Mouse (Mus musculus): ENCODE measurements at regions not wholly inside any gene's neighbourhood (a gene's known extent, or its start where the extent isn't known, plus 50 kb on each side); places are given as distances from the start of the nearest gene placed in this dataset.

DNA sequence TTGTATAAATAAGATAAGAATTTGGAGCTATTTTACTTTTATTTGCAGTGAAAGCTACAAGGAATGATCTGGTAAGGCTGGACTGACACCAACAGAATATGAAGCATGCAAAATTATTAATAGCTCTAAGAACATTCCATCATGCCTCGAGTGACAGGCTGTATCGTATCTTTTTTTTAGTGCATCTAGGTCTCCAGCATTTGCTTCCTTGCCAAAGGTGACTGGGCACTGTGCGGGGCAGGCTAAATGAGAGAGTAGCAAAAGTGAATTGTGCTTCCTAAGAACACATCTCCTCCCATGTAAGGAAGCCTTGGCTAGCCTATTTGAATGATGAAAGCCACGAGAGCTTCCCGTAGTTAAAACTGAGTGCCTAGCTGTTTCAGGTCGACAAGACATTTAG is 261.5 kb upstream of the Ndst3 start:
- DNase-seq (ENCODE audit: low spot score): no peak

DNA sequence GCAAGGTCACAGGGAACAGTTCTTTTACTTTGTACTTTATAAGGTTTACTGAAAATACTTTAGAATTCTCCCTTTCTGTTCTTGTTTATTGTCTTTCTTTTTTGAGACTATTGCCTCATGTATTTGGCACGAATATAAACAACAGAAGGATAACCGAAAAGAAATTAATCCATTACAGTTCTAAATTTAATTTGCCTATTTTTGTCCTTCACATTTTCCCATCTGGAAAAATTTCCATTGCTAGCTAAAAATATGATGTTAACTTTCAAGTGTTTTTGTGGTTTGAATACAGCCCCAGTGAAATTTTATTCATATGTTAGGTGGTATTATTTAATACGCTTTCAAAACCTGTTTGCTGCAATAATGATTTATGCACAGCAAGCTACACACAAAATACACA is 276.7 kb upstream of the Ndst3 start:
- DNase-seq (ENCODE audit: low spot score): no peak

DNA sequence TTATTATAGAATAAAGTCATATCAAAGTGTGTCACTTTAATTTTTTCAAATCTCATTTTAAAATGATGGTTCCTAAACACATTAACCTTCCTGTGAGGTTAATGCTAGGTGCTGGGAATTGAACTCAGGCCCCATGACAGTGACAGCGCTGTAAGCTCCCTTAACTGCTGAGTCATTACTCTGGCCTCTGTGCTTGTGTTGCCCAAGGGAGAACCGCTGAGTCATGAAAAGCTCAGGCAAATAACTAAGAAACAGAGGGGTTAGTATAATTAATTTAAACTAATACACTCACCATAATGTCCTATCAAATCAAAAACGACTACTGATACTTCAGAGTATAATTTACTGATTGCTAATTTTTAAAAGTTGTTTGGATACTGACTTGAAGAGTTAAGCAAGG is 281.7 kb upstream of the Ndst3 start:
- DNase-seq (ENCODE audit: low spot score): no peak

DNA sequence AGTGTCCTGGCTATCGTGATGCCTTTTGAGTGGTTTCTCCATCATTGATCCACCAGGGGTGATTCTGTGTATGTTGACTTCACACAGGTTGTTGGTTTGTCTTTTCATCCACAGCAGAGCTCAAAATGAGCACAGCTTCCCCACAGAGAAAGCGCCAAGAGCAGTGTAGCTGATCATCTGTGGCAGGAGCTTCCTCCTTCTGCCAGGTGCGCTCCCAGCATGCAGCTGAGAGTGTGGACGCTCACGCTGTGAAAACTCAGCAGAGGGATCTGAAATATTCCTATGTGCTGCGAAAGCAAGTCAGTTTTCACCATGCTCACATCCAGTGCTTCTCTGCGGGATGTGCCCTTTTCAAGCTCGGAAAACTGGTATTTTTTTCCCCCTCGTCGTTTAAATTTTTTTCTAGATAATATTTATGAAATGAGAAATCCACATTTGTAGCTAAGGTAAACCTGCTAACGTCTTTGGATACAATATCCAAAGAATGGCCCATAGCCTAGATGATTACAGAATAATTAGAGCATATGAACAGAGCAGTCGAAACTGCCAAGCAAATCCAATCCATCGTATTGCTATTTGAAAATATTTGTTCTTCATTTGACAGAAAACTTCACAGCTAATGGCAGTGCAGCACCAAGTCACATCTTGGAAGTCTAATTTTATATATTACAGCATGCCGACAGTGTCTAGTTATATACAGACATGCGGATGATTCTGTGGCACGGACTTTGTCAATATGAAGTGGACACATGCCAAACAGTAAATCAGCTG is 283.3 kb upstream of the Ndst3 start:
- no peak for DNase-seq (ENCODE audit: low spot score)

DNA sequence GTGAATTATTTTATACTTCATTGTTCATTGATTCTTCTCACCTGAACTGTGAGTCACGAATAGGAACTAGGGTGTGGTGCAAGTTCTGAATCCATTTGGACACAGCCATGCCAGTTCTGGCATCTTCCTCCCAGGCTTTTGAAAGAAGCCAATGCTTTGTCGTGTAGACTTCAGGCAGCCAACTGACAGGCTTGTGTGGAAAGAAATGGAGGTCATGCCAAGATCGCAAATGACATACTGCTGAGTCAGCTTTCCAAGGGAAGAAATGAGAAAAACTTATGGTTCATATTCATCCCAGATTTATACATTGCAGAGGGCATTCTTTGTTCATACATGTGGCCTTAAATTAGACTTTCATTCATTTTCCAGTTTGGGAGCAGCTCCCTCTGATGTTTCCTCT is 285.8 kb upstream of the Ndst3 start:
- DNase-seq (ENCODE audit: low spot score): no peak

DNA sequence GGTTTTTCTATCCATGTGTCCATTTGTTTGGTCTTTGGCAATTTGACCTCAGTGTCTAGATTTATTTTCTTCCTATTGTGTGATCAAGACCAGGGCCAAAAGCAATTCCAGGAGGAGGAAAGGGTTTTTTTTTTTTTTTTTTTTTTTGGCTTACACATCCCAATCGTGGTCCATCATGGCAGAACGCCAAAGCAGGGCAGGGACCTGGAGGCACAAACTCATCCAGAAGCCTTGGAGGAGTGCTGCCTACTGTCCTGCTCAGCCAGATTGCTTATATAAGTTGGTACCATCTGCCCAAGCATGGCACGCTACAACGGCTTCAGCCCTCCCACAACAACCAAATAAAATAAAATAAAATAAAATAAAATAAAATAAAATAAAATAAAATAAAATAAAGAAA is 286.5 kb upstream of the Ndst3 start:
- DNase-seq (ENCODE audit: low spot score): no peak

DNA sequence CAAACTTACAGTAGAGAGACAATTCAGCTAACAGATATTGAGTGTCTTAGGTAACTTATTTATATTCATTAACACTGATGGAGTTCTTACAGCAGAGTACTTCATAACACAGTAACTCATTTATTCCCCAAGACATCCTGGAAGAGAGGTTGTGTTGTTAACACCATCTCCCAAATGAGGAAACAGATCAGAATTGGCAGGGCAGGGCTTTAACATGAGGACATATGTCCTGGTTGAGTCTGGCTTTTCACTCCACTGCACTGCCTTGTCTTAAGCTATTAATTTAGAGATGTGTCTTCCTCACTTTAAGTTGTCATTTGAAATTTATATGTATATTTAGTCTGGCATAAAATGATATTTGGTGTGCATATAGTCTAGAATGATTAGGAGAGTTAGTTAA is 292.4 kb upstream of the Ndst3 start:
- no peak for DNase-seq (ENCODE audit: low spot score)

DNA sequence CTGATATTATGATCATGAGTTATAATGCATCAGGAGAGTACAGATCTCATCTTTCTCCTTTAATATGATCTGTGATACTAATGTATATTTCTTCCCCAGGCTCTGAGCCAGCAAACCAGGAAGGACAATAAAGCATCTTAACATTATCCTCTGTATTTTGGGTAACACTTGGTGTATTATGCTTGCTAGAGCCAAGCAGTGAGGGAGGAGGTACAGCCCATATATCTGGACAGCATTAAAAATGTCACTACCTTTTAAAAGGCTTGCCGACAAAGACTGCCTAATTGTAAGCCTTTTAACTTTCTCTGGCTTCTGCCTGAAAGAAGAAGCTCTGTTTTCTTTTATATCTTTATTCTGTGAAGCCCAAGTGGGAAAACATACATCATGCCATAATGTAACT is 292.9 kb upstream of the Ndst3 start:
- no peak for DNase-seq (ENCODE audit: low spot score)

DNA sequence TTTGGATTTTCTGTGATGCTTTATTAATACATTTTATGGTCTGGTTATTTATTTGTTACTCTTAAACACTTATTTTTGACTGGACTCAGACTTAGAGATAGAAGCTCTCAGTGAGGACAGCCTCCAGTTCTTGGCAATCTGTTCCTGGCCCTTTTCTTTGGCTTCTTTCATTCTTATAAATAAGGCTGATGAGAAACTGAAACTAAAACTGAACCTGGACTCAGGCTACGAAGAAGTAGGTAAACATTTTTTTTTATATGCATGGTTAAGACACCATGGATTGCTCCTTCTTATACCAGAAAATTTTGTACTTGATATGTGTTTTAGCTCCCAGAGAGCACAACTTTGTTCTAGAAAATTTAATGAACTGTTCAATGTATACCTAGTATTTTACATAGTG is 293.4 kb upstream of the Ndst3 start:
- DNase-seq (ENCODE audit: low spot score): no peak

DNA sequence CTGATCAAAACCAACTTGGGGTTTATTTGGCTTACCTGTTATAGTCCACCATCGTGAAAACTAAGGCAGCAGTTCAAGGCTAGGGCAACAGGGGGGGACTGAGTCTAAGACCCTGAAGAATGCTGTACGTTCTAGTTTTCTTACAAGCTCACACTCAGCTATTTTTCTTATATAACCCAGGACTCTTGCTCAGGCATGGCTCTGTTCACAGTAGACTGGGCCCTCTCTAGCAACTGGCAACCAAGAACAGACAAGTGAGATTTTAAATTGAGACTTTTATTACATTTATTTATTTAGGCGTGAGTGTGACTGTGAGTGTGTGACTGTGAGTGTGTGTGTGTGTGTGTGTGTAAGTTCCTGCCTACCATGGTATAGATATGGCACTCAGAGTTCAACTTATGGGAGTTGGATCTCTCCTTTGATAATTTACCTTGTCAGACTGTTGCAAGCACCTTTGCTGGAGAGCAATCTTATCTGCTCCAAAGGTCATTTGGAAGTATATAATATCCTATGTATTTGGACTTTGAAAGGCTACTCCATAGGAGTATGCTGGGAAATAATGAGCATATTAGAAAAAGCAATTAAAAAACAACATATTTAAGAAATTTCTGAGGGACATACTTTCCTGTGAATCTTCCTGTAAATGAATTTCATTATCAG is 309.4 kb upstream of the Ndst3 start:
- no peak for DNase-seq (ENCODE audit: low spot score)

DNA sequence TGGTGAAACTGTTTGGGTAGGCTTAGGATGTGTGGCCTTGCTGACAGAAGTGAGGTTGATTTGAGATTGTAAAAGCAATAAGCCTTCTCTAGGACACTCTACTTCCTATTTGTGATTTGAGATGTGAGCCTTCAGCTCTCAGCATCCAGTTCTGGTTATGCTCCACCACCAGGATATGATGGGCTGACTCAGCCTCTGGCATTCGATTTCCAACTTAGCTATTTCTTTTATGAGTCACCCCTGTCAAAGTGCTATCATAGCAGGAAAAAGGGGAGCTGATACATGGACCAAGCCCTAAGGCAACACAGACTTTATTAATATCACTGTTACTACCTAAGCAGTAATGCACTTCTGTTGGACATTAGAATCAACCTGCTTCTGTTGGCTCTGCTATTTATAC is 310.2 kb upstream of the Ndst3 start:
- DNase-seq (ENCODE audit: low spot score): no peak

DNA sequence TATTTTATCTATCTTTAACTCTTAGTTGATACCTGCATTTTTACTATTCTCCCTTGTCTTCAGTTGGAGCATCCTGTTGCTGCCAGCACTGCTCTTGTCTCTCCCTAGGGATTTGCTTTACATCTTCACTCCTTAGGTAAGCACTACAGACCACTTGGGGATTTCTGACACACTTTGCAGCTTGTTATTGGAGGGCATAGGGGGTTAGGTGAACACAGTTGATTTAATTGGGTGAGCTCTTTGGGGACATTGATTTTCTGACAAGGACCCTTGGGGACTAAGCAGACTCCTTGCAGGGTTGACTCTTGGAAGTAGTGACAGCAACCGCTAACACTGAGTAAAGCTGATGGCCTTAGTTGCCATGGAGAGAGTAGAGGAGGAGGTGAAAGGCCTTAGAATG is 309.0 kb upstream of the Tram1l1 start:
- no peak for DNase-seq (ENCODE audit: low spot score)

DNA sequence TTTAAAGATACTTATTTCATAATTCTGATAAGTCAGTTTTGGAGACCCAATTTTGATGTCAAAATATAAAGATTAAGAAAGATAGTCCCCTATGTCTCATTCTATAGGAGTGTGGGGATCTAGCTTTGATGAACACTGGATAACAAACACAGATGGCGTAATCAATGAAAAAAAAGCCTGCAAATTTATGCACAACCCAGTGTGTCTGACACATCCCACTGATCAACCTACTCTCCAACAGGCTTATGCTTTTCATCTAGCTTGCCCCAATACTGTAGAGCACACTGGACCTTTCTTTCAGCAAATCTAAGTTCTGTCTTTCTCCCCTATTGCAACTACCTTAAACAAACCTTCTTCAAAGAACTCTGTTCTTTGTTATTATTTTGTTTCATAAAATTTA is 302.0 kb upstream of the Tram1l1 start:
- DNase-seq (ENCODE audit: low spot score): no peak

DNA sequence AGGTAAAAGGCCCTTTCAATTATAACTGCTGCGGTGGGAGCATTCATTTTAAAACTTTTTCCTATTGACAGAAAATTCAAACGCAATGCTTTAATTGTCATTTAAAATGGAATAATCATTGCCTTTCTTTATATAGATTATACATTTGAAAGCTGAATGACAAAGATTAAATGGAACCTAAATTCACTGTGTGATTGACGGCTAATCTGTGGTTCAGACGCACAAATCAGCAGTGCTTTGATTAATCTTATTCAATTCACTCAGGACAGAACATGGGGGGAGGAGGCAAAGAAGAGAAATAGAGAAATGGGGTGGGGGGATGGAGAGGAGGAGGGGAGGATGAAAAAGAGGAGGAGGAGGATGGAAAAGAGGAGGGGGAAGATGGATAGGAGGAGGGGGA is 294.5 kb upstream of the Tram1l1 start:
- DNase-seq (ENCODE audit: low spot score): no peak

DNA sequence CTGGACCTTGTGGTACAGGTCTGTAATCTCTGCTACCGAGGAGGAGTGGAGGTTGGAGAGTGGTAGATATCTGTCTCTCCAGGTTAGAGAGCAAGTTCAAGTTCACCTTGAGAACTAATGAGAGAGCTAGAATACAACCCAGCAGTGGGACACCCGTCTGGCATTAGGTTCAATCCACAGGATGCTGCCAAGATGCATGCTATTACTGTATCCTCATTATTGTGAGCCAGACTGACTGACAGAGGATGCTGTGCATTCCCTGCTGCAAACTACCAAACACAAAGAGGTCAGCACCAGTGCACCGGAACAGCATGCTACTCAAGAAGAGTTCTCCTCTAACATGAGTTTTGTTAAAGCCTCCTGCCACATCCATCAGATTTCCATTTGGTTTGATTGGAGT is 253.6 kb upstream of the Tram1l1 start:
- no peak for DNase-seq (ENCODE audit: low spot score)

DNA sequence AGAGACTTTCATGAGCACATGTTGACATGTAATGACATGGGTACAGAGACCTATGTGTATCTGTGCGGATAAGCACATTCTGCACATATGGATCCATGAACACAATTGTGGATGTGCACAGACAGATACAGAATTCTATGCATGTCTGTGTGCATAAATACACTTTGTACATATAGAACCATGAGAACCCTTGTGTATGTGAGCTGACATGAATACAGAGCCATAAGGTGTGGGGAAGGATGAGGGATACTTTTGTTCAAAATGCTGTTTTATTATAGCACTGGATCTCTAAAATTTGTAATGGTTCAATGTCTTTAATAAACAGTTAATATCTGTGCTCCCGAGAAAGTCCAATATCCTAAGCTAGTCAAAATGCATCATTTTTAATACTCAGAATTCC is 253.1 kb upstream of the Tram1l1 start:
- DNase-seq (ENCODE audit: low spot score): no peak

DNA sequence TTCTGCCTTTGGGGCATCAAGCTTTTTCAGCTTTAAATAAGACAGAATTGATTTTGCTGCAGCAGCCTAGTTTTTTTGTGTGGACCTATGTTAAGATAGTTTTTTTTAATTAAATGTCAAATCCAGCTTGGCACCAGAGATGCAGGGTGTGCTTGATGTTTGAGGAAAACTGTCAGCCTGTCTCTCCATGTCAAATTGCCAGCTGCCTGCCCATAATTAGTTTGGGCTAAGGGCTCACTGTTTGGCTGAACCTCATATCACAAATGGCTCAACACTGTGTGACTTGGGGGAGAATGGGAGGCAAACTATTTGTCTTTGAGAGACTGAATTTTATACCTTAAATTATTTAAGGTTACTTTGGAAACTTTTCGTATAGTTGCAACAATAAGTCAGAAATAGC is 252.7 kb upstream of the Tram1l1 start:
- no peak for DNase-seq (ENCODE audit: low spot score)

DNA sequence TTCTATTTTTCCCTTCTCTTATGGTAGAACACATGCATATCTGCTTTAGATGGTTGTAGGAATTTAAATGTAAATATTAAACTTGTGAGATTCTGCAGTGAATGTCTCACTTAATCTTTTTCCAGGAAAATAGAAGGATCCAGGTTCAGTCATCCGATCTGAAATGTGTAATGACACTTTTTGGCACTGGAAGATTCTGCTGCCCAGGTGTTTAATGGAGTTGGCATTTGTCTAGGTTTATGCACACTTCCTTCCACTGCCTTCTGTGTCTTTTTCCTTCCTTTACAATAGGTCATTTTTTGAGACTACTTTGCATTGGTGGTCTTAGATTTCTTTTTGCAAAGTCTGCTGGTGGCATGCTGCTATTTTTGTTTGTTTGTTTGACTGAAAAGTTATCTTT is 251.5 kb upstream of the Tram1l1 start:
- DNase-seq (ENCODE audit: low spot score): no peak

DNA sequence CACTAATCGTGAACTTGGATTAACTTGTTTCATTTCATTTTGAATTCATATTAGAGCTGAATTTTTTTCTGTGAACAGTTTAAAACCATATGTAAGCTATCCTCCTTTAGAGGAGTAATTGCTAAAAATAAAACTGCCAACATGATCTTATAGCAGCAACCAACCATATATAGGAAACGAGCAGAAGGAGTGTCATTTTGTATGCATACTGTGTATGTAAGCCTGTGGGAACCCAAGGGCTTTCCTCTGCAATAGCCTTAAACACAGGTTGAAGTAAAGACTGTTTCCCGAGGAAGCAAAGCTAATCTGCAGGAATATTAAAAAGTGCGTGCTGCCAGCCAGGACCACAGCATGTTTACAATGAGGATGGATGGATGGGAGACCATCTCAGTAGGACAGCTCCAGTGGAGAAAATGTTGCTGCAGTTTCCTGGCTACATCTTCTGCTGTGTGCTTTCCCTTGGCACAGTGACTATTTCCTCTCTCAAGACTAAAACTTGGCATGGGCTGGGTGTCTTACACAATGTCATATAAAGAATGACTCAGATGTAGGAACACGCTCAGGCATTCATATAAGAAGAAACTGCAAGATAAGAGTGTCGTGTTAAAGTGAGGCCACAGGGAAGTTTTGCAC is 244.6 kb upstream of the Tram1l1 start:
- DNase-seq (ENCODE audit: low spot score): no peak

DNA sequence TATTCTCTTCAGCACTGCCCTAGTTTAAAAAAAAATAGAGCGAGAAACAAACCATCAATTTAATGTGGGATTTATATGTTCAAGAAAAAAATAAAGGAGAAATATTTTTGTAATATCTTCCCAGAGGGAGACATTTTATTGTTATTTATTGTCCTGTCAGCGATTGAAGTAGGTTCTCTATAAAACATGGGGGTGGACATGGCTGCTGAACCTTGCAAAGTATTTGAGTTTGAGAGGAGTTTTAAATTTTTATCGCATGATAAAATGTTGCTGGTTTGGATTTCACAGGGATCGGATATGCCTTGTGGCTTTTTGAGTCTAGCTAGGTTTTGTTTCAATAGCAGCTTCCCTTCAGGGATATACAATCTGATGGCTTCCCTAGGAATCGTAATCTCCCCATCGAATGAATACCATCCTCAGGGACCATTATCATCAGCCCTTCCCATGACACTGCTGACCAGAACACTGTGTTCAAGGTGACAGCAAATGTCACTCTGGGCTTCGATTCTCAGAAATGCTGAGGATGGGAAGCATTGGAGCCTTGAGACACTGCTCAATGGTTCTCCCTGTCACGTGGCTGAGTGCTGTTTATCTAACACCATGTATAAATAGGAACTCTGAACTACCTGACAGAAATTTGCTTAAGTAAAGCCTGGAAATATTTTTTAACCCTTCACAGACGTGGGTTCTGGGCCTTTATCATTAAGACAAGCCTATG is 228.1 kb upstream of the Tram1l1 start:
- DNase-seq (ENCODE audit: low spot score): no peak

DNA sequence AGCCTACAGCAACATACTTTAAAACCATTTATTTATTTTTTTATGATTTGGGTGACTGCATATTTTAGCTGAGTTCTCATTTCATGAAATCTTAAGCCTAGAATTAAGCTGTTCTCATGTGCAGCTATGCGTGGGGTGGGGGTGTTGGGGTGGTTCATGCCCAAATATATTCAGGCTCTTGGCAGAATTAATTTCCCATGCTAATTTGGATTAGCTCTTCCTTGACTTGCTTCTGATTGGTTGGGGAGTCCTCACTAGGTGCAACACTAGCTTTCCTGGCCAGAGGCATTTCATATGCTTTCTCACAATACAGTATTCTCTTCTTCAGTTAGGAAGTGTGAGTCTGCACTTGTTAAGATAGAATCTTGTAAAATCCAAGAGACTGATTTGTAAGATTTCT is 206.7 kb upstream of the Tram1l1 start:
- no peak for DNase-seq (ENCODE audit: low spot score)

DNA sequence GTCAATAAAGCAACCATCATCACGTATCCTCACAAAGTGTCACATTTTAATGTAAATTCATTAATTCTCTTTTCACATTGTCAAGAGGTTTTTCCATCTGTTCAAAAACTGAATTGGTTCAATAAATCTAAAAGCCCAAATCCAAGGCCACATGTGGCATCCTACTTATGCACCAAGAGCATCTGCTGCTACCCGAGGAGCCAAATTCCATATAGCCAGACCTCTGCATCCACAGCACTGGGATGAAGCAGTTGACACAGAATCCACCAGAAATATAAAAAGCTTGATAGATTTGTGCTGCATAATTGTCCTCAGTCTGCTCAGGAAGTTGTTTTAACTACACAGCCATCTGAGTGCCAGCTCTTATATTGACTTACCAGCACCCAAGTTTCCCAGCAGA is 164.4 kb upstream of the Tram1l1 start:
- peak; percentile 1 for DNase-seq (ENCODE audit: low spot score)

All from embryo, embryonic 10.5 days (tissue).